Mouse (Mus musculus): ENCODE data around the gene Tom1.

The Tom1 gene

GRCm38 (mm10) chr8:75033511-75034243, at the start of gene Tom1:
TSS of gene Tom1 (plus strand) at chr8:75033705.
- DNase-seq = peak; percentile 98

- DNase-seq = no peak
Observed at GRCm38 (mm10) chr8:74987436-74987835, 46.1 kb upstream of the Tom1 start.

- peak; percentile 53 for DNase-seq
Observed at GRCm38 (mm10) chr8:74990021-74990420, 43.5 kb upstream of the Tom1 start.

- DNase-seq = no peak
Observed at GRCm38 (mm10) chr8:74993081-74993474, 40.4 kb upstream of the Tom1 start, which contains the start of gene Hmgxb4. TSS of gene Hmgxb4 (plus strand) at chr8:74993356.

GRCm38 (mm10) chr8:74993475-74994451, 39.7 kb upstream of the Tom1 start:
- peak; percentile 89 for DNase-seq

GRCm38 (mm10) chr8:74994540-74994939, 39.0 kb upstream of the Tom1 start:
- DNase-seq = no peak

- no peak for DNase-seq
Observed at GRCm38 (mm10) chr8:75000431-75000830, 33.1 kb upstream of the Tom1 start.

- no peak for DNase-seq
Observed at GRCm38 (mm10) chr8:75008826-75009225, 24.7 kb upstream of the Tom1 start.

GRCm38 (mm10) chr8:75013557-75013956, 19.9 kb upstream of the Tom1 start:
- no peak for DNase-seq

GRCm38 (mm10) chr8:75013964-75014363, 19.5 kb upstream of the Tom1 start:
- no peak for DNase-seq

- DNase-seq = no peak
Observed at GRCm38 (mm10) chr8:75015981-75016380, 17.5 kb upstream of the Tom1 start.

GRCm38 (mm10) chr8:75016422-75016821, 17.1 kb upstream of the Tom1 start:
- no peak for DNase-seq

GRCm38 (mm10) chr8:75018274-75018972, 15.1 kb upstream of the Tom1 start:
- peak; percentile 16 for DNase-seq

- DNase-seq = no peak
Observed at GRCm38 (mm10) chr8:75023660-75024316, 9.7 kb upstream of the Tom1 start.

- DNase-seq = no peak
Observed at GRCm38 (mm10) chr8:75025809-75026208, 7.7 kb upstream of the Tom1 start.

GRCm38 (mm10) chr8:75030453-75031024, 3.0 kb upstream of the Tom1 start:
- no peak for DNase-seq

- DNase-seq = no peak
Observed at GRCm38 (mm10) chr8:75032961-75033360, 544 bp upstream of the Tom1 start.

GRCm38 (mm10) chr8:75034285-75034684, 780 bp downstream of the Tom1 start:
- no peak for DNase-seq

- no peak for DNase-seq
Observed at GRCm38 (mm10) chr8:75035640-75036039, 2.1 kb downstream of the Tom1 start.

GRCm38 (mm10) chr8:75038497-75038896, 5.0 kb downstream of the Tom1 start:
- DNase-seq = no peak

- no peak for DNase-seq
Observed at GRCm38 (mm10) chr8:75039754-75040153, 6.2 kb downstream of the Tom1 start.

GRCm38 (mm10) chr8:75042171-75042570, 8.7 kb downstream of the Tom1 start:
- DNase-seq = peak; percentile 16
